Mouse (Mus musculus) liver, embryonic 14.5 days (tissue): ENCODE measurements around the gene Scyl1.

Experiments
- CTCF ChIP-seq: IDR thresholded peaks from 2 replicates; pipeline ENCODE4 v1.5.1; 2016; ENCODE audit warnings: antibody characterized with exemption, low read depth, control low read depth
- EP300 ChIP-seq: IDR thresholded peaks from 2 replicates; pipeline ENCODE4 v1.6.1; 2016; ENCODE audit warnings: antibody characterized with exemption, low read depth

- no peak for TF ChIP-seq CTCF
- TF ChIP-seq EP300: no peak
These were observed 39.8 kb upstream of the Scyl1 start for GRCm38 (mm10) chr19:5810840-5811563.
